Mouse (Mus musculus) heart, embryonic 12.5 days (tissue): ENCODE measurements at regions not wholly inside any gene's neighbourhood (a gene's known extent, or its start where the extent isn't known, plus 50 kb on each side); places are given as distances from the start of the nearest gene placed in this dataset.
A peak's percentile ranks its signal among the peaks of the same experiment; 100 is the strongest.

Experiments used
- ATAC-seq: fragments of 200-750 bp; cut with Nextera tagmentation; 2 replicates; pipeline ENCODE4 v1.8.0; 2017; ENCODE audit warnings: moderate TSS enrichment, moderate library complexity; ENCODE audit not compliant: insufficient number of reproducible peaks, low FRiP score
- H3K27ac ChIP-seq: fragments of 300-500 bp; sonication (generic); 2 replicates; pipeline ENCODE4 v1.5.1; 2016; ENCODE audit warnings: mild to moderate bottlenecking, moderate library complexity; ENCODE audit not compliant: poor library complexity, severe bottlenecking
- H3K27me3 ChIP-seq: fragments of 300-500 bp; sonication (generic); replicated peaks from 2 replicates; pipeline ENCODE4 v1.6.1; 2016; ENCODE audit warnings: mild to moderate bottlenecking, moderate library complexity
- H3K36me3 ChIP-seq: fragments of 300-500 bp; sonication (generic); 2 replicates; pipeline ENCODE4 v1.6.1; 2016; ENCODE audit warnings: mild to moderate bottlenecking, moderate library complexity
- H3K4me1 ChIP-seq: fragments of 300-500 bp; sonication (generic); replicated peaks from 2 replicates; pipeline ENCODE4 v1.6.1; 2016; ENCODE audit warnings: mild to moderate bottlenecking
- H3K4me2 ChIP-seq: fragments of 300-500 bp; sonication (generic); 2 replicates; pipeline ENCODE4 v1.6.1; 2016; ENCODE audit warnings: mild to moderate bottlenecking, moderate library complexity
- H3K4me3 ChIP-seq: fragments of 300-500 bp; sonication (generic); 2 replicates; pipeline ENCODE4 v1.5.1; 2016; ENCODE audit warnings: mild to moderate bottlenecking
- H3K9ac ChIP-seq: fragments of 300-500 bp; sonication (generic); 2 replicates; pipeline ENCODE4 v1.6.1; 2016; ENCODE audit warnings: mild to moderate bottlenecking, moderate library complexity
- H3K9me3 ChIP-seq: fragments of 300-500 bp; sonication (generic); replicated peaks from 2 replicates; pipeline ENCODE4 v1.6.1; 2016; ENCODE audit warnings: mild to moderate bottlenecking, moderate library complexity
- WGBS: fragments of 180-500 bp; shearing (Covaris S2); methylation state at CpG from one replicate; pipeline ENCODE4 v1.1.7; 2016; 5-methylcytosine and 5-hydroxymethylcytosine counted together

GRCm38 (mm10) chr17:64454736-64455135 is 123.0 kb upstream of the Pja2 start:
- H3K27me3 ChIP-seq, result no peaks in the 10 kb centered on the region
- no peak for ATAC-seq

GRCm38 (mm10) chr17:64466273-64466672 is 134.3 kb upstream of the Man2a1 start:
- Histone ChIP-seq H3K36me3 (no peaks in the 10 kb centered on the region), H3K27ac (no peak overlapping the region), H3K4me2 (no peak overlapping the region), H3K27me3 (no peaks in the 10 kb centered on the region), H3K9ac (no peak overlapping the region), H3K4me3 (no peak overlapping the region), H3K9me3 (no peaks in the 10 kb centered on the region), H3K4me1 (peaks cover 7% of the 10 kb centered on the region; the same call in 1 of the 2 replicates)
- ATAC-seq, result no peak
- WGBS, result 77% methylated on average over 7 of the region's 7 CpGs

More at GRCm38 (mm10) chr17:64454736-64455135, 123.0 kb upstream of the Pja2 start:
- Histone ChIP-seq H3K4me2 (no peak overlapping the region), H3K36me3 (no peaks in the 10 kb centered on the region), H3K9ac (no peak overlapping the region), H3K9me3 (0 out of 2 replicates have a peak, but pooled peaks cover 3% of the 10 kb centered on the region), H3K27ac (no peak overlapping the region), H3K4me1 (no peaks in the 10 kb centered on the region), H3K4me3 (no peak overlapping the region)
- 54% methylated on average over 2 of the region's 2 CpGs for WGBS

- Histone ChIP-seq H3K9me3 (no peaks in the 10 kb centered on the region), H3K4me3 (no peak overlapping the region), H3K4me2 (no peak overlapping the region), H3K27ac (no peak overlapping the region), H3K36me3 (no peaks in the 10 kb centered on the region), H3K4me1 (peaks cover 7% of the 10 kb centered on the region; the same call in 1 of the 2 replicates), H3K9ac (no peak overlapping the region), H3K27me3 (no peaks in the 10 kb centered on the region)
- no peak for ATAC-seq
- WGBS, result 81% methylated on average over 9 of the region's 9 CpGs
Measured at GRCm38 (mm10) chr17:64466746-64467145, 133.8 kb upstream of the Man2a1 start.

GRCm38 (mm10) chr17:64467297-64467696 is 133.2 kb upstream of the Man2a1 start:
- no peak for ATAC-seq
- 75% methylated on average over 10 of the region's 12 CpGs for WGBS
- H3K9ac ChIP-seq, result no peak overlapping the region

GRCm38 (mm10) chr17:64469754-64470400 is 130.7 kb upstream of the Man2a1 start:
- 20% methylated on average over 12 of the region's 12 CpGs for WGBS
- H3K4me3 ChIP-seq, result no peak overlapping the region
- H3K4me2 ChIP-seq, result peak overlapping the region; percentile 17
- ATAC-seq, result no peak
- no peak overlapping the region for H3K27ac ChIP-seq
- H3K36me3 ChIP-seq, result no peaks in the 10 kb centered on the region
- no peaks in the 10 kb centered on the region for H3K9me3 ChIP-seq
- no peaks in the 10 kb centered on the region for H3K27me3 ChIP-seq
- peaks cover 7% of the 10 kb centered on the region; the same call in 1 of the 2 replicates for H3K4me1 ChIP-seq
- no peak overlapping the region for H3K9ac ChIP-seq

More at GRCm38 (mm10) chr17:64467297-64467696, 133.2 kb upstream of the Man2a1 start:
- no peak overlapping the region for H3K4me2 ChIP-seq
- no peaks in the 10 kb centered on the region for H3K27me3 ChIP-seq
- no peaks in the 10 kb centered on the region for H3K9me3 ChIP-seq
- peaks cover 7% of the 10 kb centered on the region; the same call in 1 of the 2 replicates for H3K4me1 ChIP-seq
- no peaks in the 10 kb centered on the region for H3K36me3 ChIP-seq
- H3K4me3 ChIP-seq, result no peak overlapping the region
- no peak overlapping the region for H3K27ac ChIP-seq

- Histone ChIP-seq H3K9ac (no peak overlapping the region), H3K36me3 (no peaks in the 10 kb centered on the region), H3K4me3 (no peak overlapping the region), H3K27me3 (no peaks in the 10 kb centered on the region), H3K4me1 (no peaks in the 10 kb centered on the region), H3K4me2 (no peak overlapping the region), H3K9me3 (no peaks in the 10 kb centered on the region), H3K27ac (no peak overlapping the region)
- no peak for ATAC-seq
- WGBS, result 14% methylated on average over 1 of the region's 1 CpGs
Measured at GRCm38 (mm10) chr17:64480607-64481038, 119.9 kb upstream of the Man2a1 start.

- Histone ChIP-seq H3K27me3 (no peaks in the 10 kb centered on the region), H3K27ac (no peak overlapping the region), H3K9me3 (no peaks in the 10 kb centered on the region), H3K4me3 (no peak overlapping the region), H3K4me1 (0 out of 2 replicates have a peak, but pooled peaks cover 3% of the 10 kb centered on the region), H3K4me2 (no peak overlapping the region), H3K9ac (no peak overlapping the region), H3K36me3 (no peaks in the 10 kb centered on the region)
- ATAC-seq, result no peak
- 76% methylated on average over 4 of the region's 4 CpGs for WGBS
Measured at GRCm38 (mm10) chr17:64484835-64485234, 115.7 kb upstream of the Man2a1 start.

GRCm38 (mm10) chr17:64489769-64490335 is 110.7 kb upstream of the Man2a1 start:
- Histone ChIP-seq H3K36me3 (no peaks in the 10 kb centered on the region), H3K4me3 (no peak overlapping the region), H3K4me2 (no peak overlapping the region), H3K9me3 (no peaks in the 10 kb centered on the region), H3K27me3 (no peaks in the 10 kb centered on the region), H3K4me1 (peaks cover 8% of the 10 kb centered on the region; the same call in 1 of the 2 replicates), H3K9ac (no peak overlapping the region), H3K27ac (no peak overlapping the region)
- 63% methylated on average over 2 of the region's 2 CpGs for WGBS
- no peak for ATAC-seq

GRCm38 (mm10) chr17:64490664-64491063 is 109.9 kb upstream of the Man2a1 start:
- WGBS, result 84% methylated on average over 7 of the region's 7 CpGs
- Histone ChIP-seq H3K4me1 (peaks cover 8% of the 10 kb centered on the region; the same call in 1 of the 2 replicates), H3K27ac (no peak overlapping the region)

GRCm38 (mm10) chr17:64491922-64492353 is 108.6 kb upstream of the Man2a1 start:
- Histone ChIP-seq H3K9ac (no peak overlapping the region), H3K4me3 (peak overlapping the region; percentile 18; the same call in 1 of the 2 replicates), H3K27me3 (no peaks in the 10 kb centered on the region), H3K36me3 (no peaks in the 10 kb centered on the region), H3K4me1 (peaks cover 8% of the 10 kb centered on the region; the same call in 1 of the 2 replicates), H3K9me3 (no peaks in the 10 kb centered on the region), H3K27ac (no peak overlapping the region), H3K4me2 (peak overlapping the region; percentile 53)
- peak; percentile 85 for ATAC-seq
- 21% methylated on average over 8 of the region's 10 CpGs for WGBS

More at GRCm38 (mm10) chr17:64490664-64491063, 109.9 kb upstream of the Man2a1 start:
- no peaks in the 10 kb centered on the region for H3K9me3 ChIP-seq
- no peak overlapping the region for H3K9ac ChIP-seq
- no peaks in the 10 kb centered on the region for H3K27me3 ChIP-seq
- H3K36me3 ChIP-seq, result no peaks in the 10 kb centered on the region
- H3K4me2 ChIP-seq, result no peak overlapping the region
- H3K4me3 ChIP-seq, result no peak overlapping the region
- ATAC-seq, result no peak

- Histone ChIP-seq H3K36me3 (no peaks in the 10 kb centered on the region), H3K4me1 (peaks cover 11% of the 10 kb centered on the region; the same call in 1 of the 2 replicates), H3K9me3 (no peaks in the 10 kb centered on the region), H3K27ac (peak overlapping the region; percentile 44; the same call in 1 of the 2 replicates), H3K9ac (no peak overlapping the region), H3K27me3 (no peaks in the 10 kb centered on the region), H3K4me2 (peak overlapping the region; percentile 53), H3K4me3 (peak overlapping the region; percentile 18)
- 45% methylated on average over 7 of the region's 9 CpGs for WGBS
- ATAC-seq, result peak; percentile 52; the same call in 1 of the 2 replicates
Measured at GRCm38 (mm10) chr17:64492614-64493269, 107.8 kb upstream of the Man2a1 start.
